Mouse (Mus musculus) naive thymus-derived CD4-positive, alpha-beta T cell, adult 2 months (primary cell): Measurements from ENCODE around the gene Jak2.

Experiments used
- DNase-seq: peaks from one replicate; pipeline ENCODE4 v3.0.0-alpha.2; 2011; ENCODE audit warnings: low read depth

The Jak2 gene

DNA sequence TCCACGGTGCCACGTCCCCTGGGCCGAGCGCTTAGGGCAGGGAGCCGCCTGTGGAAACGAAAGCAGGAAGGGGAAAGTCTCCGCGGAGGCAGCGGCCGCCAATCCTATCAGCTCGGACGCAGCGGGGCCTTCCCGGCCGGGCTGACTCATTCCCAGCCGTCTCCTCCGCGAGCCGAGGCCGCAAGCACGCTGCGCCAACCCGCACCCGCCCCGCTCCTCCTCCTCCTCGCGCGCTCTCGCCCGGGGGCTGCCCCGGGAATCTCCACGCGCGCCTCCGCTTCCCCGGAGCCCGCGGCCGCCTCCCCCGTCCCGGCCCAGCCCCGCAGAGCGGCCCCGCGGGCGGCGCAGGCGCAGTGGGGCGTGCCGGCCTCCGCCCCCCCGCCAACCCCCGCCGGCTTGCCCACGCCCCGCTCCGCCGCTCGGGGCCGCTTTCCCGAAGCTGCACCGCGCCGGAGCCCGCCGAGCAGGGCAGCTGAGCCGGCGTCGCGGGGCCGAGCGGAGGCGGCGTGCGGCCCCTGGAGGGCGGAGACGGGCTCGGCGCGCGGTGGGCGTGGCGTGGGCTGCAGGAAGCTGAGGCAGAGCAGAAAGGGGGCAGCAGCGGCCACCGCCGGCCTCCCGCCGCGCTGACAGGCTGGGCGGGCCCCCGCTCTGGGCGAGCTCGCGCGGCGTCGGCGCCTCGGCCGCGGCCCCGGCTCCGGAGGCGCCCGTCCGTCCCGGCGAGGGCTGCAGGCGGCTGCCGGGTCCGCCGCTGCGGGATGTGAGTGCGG, at the start of gene Jak2:
TSS of gene Jak2 (plus strand) at position 638 of the 767 bp plus-strand sequence.
- peak; percentile 91 for DNase-seq

DNA sequence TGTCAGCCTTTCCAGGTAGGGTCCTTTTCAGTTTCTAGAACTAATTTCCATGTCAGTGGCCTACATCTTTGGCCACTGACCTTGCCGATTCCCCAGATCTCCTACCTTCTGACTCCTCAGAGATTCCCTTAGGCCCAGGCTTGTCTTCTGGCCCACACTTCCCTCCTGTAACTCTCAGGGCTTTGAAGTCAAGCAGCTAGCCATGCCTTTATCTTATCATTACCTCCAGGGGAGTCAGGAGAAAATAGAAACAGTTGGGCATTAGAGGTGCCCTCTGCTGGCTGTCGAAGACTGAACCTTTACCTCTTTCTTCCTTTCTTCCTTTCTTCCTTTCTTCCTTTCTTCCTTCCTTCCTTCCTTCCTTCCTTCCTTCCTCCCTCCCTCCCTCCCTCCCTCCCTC, 48.3 kb upstream of the Jak2 start:
- DNase-seq = no peak

- no peak for DNase-seq
Measured at GRCm38 (mm10) chr19:29204583-29204982, 47.0 kb upstream of the Jak2 start.

DNA sequence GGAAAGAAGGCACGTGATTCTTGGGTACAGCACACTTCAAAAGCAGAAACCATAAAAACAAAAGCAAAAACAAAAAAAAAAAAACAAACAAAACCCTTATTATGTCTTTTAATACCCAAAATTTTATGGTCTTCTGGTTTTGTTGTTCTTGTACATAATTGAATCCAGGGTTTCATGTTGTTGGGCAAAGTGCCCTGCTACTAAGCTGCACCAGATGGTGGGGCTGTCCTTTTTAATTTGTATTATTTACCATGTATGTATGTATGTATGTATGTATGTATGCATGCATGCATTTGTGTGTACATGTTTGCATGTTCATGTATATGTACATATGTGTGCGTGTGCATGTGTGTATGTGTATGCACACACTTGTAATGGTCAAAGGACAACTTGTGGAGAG, 46.4 kb upstream of the Jak2 start:
- no peak for DNase-seq

DNA sequence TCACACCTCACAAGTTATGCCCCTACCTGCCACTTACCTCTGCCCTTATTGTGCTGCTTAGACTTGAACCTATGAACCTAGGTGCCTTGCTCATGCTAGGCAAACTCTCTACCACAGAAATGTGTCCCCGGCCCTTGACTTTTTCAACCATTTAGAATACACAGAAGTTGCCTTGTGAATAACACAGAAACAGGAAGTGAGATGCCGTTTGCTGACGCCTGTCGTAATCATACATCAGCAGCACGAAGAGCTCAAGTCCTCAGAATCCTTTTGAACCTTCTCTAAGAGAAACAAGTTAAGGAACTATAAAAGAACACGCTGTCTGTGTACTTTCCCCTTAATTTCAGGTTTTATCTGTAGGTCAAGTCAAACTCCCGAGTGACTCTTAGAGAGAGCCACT, 41.7 kb upstream of the Jak2 start:
- DNase-seq = peak; percentile 68

GRCm38 (mm10) chr19:29210319-29210718, 41.3 kb upstream of the Jak2 start:
- no peak for DNase-seq

- no peak for DNase-seq
Measured at GRCm38 (mm10) chr19:29215811-29216509, 35.7 kb upstream of the Jak2 start.

GRCm38 (mm10) chr19:29221867-29222266, 29.8 kb upstream of the Jak2 start:
- no peak for DNase-seq

DNA sequence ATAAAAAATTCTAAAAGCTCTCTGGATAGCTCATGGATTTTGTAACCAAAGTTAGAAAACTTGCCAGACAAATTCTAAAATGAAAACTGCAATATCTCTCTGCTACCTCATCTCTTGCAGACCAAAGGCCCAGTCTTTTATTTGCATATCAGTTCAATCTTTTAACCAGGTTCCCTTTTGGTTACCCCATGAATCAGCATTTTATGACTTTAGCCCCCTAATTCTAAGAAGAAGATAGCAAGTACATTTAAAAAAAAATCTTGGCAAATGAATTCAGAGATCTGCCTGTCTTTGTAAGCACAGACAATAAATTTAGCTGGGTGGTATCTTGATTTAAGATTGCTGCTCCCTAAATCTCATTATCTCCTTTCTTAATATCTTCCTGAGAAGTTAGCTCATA, 26.7 kb upstream of the Jak2 start:
- DNase-seq = no peak

GRCm38 (mm10) chr19:29226996-29227395, 24.6 kb upstream of the Jak2 start:
- no peak for DNase-seq

- no peak for DNase-seq
Measured at GRCm38 (mm10) chr19:29227941-29228590, 23.6 kb upstream of the Jak2 start.

DNA sequence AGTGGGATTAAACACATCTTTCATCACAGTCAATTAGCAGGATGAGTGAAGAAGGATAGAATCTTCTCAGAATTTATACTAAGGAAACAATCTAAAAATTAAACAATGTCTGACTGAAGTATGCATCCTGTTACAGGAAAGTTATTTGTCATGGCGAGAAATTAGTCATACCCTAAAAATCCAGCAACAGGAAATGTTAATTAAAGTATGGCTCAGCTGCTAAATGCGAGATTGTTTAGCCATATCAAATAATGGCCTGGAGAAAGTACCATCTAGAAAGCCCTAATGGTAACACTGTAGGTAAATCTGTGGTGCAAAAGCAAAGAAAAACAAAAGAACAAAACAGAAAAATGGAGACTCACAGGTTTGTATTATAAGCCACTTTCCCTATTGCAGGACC, 22.6 kb upstream of the Jak2 start:
- DNase-seq = no peak

DNA sequence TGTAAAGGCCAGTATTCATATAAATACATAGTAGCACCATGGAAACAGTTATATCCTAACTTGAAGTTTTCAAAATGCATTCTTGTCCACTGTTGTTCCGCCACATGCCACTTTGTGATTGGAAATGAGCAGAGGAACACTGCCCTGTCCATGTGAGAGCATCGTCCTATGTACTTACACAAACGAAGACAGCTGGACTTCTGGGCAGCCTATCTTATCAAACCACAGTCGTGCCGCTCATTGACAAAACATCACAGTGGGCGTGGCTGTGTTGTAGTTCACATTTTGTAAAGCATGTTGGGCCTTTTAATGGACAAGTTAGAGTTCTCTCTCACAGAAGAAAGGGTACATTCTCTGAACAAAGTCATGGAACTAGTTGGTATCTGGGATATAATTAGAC, 18.9 kb upstream of the Jak2 start:
- DNase-seq = no peak

- DNase-seq = peak; percentile 67
Measured at GRCm38 (mm10) chr19:29236658-29237385, 14.8 kb upstream of the Jak2 start.

DNA sequence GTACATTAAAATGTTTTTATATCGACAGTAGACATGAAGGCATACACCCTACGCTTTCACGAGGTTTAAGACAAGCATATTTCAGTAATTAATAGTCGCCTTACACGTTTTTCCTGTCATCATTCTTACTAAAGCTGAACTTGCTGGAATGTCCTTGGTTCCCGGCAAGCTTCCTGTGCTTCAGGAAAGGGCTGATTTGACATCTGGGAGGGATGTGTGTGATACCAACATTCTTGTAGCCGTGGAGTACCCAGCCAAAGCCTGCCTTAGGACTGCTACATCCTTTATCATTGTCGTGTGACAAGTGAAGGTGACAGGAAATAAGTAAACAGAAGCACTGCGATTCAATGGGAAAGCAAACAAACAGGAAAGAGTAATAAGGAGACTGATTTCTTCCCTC, 13.5 kb upstream of the Jak2 start:
- DNase-seq = no peak

- DNase-seq = no peak
Measured at GRCm38 (mm10) chr19:29239513-29240235, 12.0 kb upstream of the Jak2 start.

- DNase-seq = no peak
Measured at GRCm38 (mm10) chr19:29240676-29241075, 11.0 kb upstream of the Jak2 start.

DNA sequence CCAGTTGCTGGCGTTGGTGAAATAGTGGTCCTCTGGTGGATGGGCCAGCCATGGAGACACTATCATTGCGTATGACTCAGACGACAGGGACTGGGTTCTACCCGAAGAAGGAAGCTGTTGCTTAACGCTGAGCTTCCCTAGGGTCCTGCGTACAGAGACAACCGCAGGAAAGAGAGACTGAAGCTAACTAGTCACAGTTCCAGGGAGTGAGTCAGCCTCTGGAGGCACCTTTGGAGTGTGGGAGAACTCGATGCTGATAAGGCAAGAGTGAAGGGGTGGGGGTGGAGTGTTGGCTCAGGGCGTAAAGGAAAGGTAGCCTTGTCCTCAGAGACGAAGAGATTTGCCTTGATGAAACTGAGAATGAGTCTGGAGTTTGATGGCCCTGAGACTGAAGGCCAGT, 10.0 kb upstream of the Jak2 start:
- DNase-seq = no peak

GRCm38 (mm10) chr19:29249933-29250332, 1.7 kb upstream of the Jak2 start:
- no peak for DNase-seq

DNA sequence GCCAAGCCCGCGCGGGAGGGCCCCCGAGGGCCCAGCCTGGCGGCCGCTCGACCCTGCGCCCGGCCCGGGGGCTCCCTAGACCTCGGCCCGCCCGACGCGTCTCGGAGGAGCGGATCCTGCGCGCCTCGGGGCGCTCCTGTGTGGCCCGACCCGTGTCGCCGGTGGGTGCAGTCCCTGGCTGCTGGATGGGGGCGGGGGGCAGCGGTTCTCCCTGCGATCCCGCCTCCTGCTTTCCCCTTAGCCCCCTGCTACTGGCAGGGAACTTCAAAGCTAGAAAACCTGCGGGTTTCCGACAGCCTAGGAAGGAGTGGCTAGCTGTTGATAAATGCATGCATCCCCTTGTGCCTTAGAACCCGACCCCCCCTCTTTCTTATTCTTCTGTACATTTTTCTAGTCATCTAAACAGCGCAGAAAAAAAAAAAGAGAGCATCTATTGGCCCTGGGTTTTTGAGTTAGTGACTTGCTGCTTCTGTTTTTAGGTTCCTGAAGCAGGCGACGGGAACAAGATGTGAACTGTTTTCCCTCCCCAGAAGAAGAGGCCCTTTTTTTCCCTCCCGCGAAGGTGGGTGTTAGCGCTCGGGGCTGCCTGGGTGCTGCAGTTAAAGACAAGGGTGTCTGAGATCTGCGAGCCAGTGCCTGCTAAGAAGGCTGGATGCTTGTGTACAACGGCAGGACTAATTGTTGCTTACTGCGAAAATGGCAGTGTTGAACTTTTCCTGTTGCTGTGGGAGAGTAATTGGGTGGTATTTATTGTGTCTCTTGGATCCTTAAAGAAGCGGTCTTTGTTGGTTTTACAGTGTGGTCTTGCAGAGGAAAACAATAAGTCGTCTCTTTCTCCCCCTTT, 552 bp downstream of the Jak2 start:
- peak; percentile 67 for DNase-seq
